ENCODE assay signal across 9 mouse cellular contexts in the genomic region with DNA sequence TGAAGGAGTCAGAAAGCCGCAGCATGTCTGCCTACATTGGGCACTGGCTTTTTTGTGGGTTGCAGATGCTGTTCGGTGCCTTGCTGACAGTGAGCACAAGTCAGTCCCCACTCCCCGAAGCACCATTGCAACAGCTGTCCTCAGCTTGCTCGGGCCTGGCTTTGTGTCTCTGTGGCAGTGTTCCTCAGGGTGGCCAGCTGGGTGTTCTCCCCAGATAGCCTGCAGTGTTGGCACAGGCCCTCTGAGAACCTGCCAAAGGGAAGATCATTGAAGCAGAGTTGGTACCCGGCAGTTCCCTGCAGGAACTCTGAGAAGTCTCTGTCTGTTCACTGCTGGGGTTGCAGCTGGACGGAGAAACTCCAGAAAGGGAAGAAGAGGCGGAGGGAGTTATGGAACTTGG. TPM values are rescaled to one million over a fixed set of nuclear protein-coding genes. Genes with fewer than 3 reads are reported as not detected.
DNase-seq lines count a peak whose midpoint lies in the region; ATAC-seq lines count a peak whose summit lies in the region.
"Had no signal": no experiment of that assay in that cellular context is flagged by ENCODE, and none has a peak within 500 bp of the region (broad histone marks: within the 10 kb centered on the region; RNA-seq: fewer than 3 reads in every experiment).

No protein-coding gene starts in this region.

- no peak overlapping the region for H3K9ac ChIP-seq in heart, embryonic 11.5 days (ENCODE audit: low read depth, low read length)
- no peak overlapping the region for H3K9ac ChIP-seq in midbrain, embryonic 15.5 days
- no peak overlapping the region for H3K9ac ChIP-seq in kidney, embryonic 16.5 days (replicated peaks; ENCODE audit: low read length)

- DNase-seq in heart, postnatal 14 days = peak; percentile 27 to 42
- DNase-seq in cerebellum, postnatal 36 days = peak; percentile 9 to 17
- DNase-seq in layer of hippocampus, postnatal 10 days (ENCODE audit: low spot score in 2 of 2) = peak; percentile 63 to 64
- DNase-seq in thymus, adult 18-20 months = no peak

- H3K27ac ChIP-seq in heart, embryonic 11.5 days (ENCODE audit: low read depth, low read length) = no peak overlapping the region
- H3K27ac ChIP-seq in midbrain, embryonic 15.5 days = peak overlapping the region; percentile 18; the same call in 1 of the 2 replicates
- H3K27ac ChIP-seq in kidney, embryonic 16.5 days (ENCODE audit: low read length) = no peak overlapping the region

- no peak overlapping the region for H3K4me3 ChIP-seq in heart, embryonic 11.5 days (ENCODE audit: low read depth, low read length)
- no peak overlapping the region for H3K4me3 ChIP-seq in midbrain, embryonic 15.5 days
- no peak overlapping the region for H3K4me3 ChIP-seq in kidney, embryonic 16.5 days (ENCODE audit: low read length)
- H3K4me3 ChIP-seq: myocyte had no signal

- no peaks in the 10 kb centered on the region for H3K27me3 ChIP-seq in heart, embryonic 11.5 days (ENCODE audit: control insufficient read depth, insufficient read depth, low read length)
- no peaks in the 10 kb centered on the region for H3K27me3 ChIP-seq in midbrain, embryonic 15.5 days (replicated peaks)
- no peaks in the 10 kb centered on the region for H3K27me3 ChIP-seq in kidney, embryonic 16.5 days (ENCODE audit: insufficient read depth, low read length)

- 80% methylated on average over 7 of the region's 7 CpGs for WGBS in heart, embryonic 11.5 days (ENCODE audit: insufficient replicate concordance)
- 59% methylated on average over 7 of the region's 7 CpGs for WGBS in midbrain, embryonic 15.5 days
- 80% methylated on average over 7 of the region's 7 CpGs for WGBS in kidney, embryonic 16.5 days

- no peaks in the 10 kb centered on the region for H3K36me3 ChIP-seq in heart, embryonic 11.5 days (ENCODE audit: control insufficient read depth, insufficient read depth, low read length)
- H3K36me3 ChIP-seq in midbrain, embryonic 15.5 days (replicated peaks) = no peaks in the 10 kb centered on the region
- H3K36me3 ChIP-seq in kidney, embryonic 16.5 days (ENCODE audit: insufficient read depth, low read length) = no peaks in the 10 kb centered on the region

- no peaks in the 10 kb centered on the region for H3K9me3 ChIP-seq in heart, embryonic 11.5 days (replicated peaks; ENCODE audit: control insufficient read depth, low read length)
- no peaks in the 10 kb centered on the region for H3K9me3 ChIP-seq in midbrain, embryonic 15.5 days
- no peaks in the 10 kb centered on the region for H3K9me3 ChIP-seq in kidney, embryonic 16.5 days (ENCODE audit: low read length)

- intact Hi-C loops in heart, postnatal 14 days (cut with DNase I) = no loop called here

- no peak for ATAC-seq in heart, embryonic 11.5 days (replicated peaks; ENCODE audit: insufficient number of reproducible peaks, low FRiP score, low TSS enrichment)
- ATAC-seq in midbrain, embryonic 15.5 days (replicated peaks) = no peak
- no peak for ATAC-seq in monocyte, adult 5-6 weeks (replicated peaks; ENCODE audit: insufficient number of reproducible peaks, low FRiP score, low TSS enrichment, poor library complexity, severe bottlenecking)
- ATAC-seq in kidney, embryonic 16.5 days (ENCODE audit: low FRiP score, low TSS enrichment) = no peak

- H3K4me2 ChIP-seq in heart, embryonic 11.5 days = no peak overlapping the region
- no peak overlapping the region for H3K4me2 ChIP-seq in midbrain, embryonic 15.5 days
- H3K4me2 ChIP-seq in kidney, embryonic 16.5 days (replicated peaks; ENCODE audit: low read depth, low read length) = no peak overlapping the region

- peaks cover 4% of the 10 kb centered on the region; the same call in 1 of the 2 replicates for H3K4me1 ChIP-seq in heart, embryonic 11.5 days (ENCODE audit: control insufficient read depth, insufficient read depth, low read length)
- H3K4me1 ChIP-seq in midbrain, embryonic 15.5 days = peaks cover 26% of the 10 kb centered on the region
- no peaks in the 10 kb centered on the region for H3K4me1 ChIP-seq in kidney, embryonic 16.5 days (ENCODE audit: insufficient read depth, low read length)

RNA-seq across cellular contexts. Expression of gene Nxpe4, which starts 22.5 kb away (rescaled TPM):
- total RNA-seq in heart, postnatal 14 days (2021) = 10 to 100 TPM; 12.1 to 13.1 TPM
- polyA plus RNA-seq in heart, embryonic 11.5 days (2014; fragmentation: Nextera tagmentation; extraction: Ambion mirVana) = 2.6 and 3.2 TPM in 2 replicates
- 10 to 100 TPM; 11.6 to 13.4 TPM for total RNA-seq in layer of hippocampus, postnatal 10 days (2021)
- polyA plus RNA-seq in midbrain, embryonic 15.5 days (2015; fragmentation: Nextera tagmentation; extraction: Ambion mirVana) = 8.4 TPM in 2 replicates
- 97.0 to 141 TPM (median 133 TPM) in 3 replicates for total RNA-seq in monocyte, adult 5-6 weeks (2017)
- polyA plus RNA-seq in kidney, embryonic 16.5 days (2015; fragmentation: Nextera tagmentation; extraction: Ambion mirVana) = 8.1 and 9.5 TPM in 2 replicates

Comparison
In these comparisons a context has a peak if more than half of its experiments do, and no peak if none do; other contexts are left out.
1. DNase-seq: peak in heart, postnatal 14 days (2 of 2), cerebellum, postnatal 36 days (2 of 2) and layer of hippocampus, postnatal 10 days (2 of 2); none in thymus, adult 18-20 months (0 of 2).